Mouse (Mus musculus): ENCODE measurements around the gene Gpx5. TPM values are rescaled to one million over a fixed set of nuclear protein-coding genes. Genes with fewer than 3 reads are reported as not detected.
"Not testable (repeated sequence)": the region's sequence is repeated elsewhere in the genome, so short reads cannot be mapped to it uniquely, and the experiment has no call there.

Gpx5 gene
- polyA plus RNA-seq, 1 experiment from 2014 or later: not detected

GRCm38 (mm10) chr13:21249022-21249421 is 43.5 kb downstream of the Gpx5 start:
- no peak for ATAC-seq (ENCODE audit: insufficient number of reproducible peaks, insufficient read depth, low FRiP score, low TSS enrichment, low read depth)
- H3K4me1 ChIP-seq: peaks cover 3% of the 10 kb centered on the region; the same call in 1 of the 2 replicates
- no peak overlapping the region for H3K4me3 ChIP-seq
- H3K27me3 ChIP-seq: peaks cover 7% of the 10 kb centered on the region
- H3K36me3 ChIP-seq: no peaks in the 10 kb centered on the region
- no peak overlapping the region for H3K27ac ChIP-seq
- 16% methylated on average over 4 of the region's 4 CpGs for WGBS
- no peak overlapping the region for H3K9ac ChIP-seq
- no peak overlapping the region for H3K4me2 ChIP-seq
- no peaks in the 10 kb centered on the region for H3K9me3 ChIP-seq

GRCm38 (mm10) chr13:21246276-21246675 is 46.3 kb downstream of the Gpx5 start:
- no peaks in the 10 kb centered on the region for H3K9me3 ChIP-seq
- no peak overlapping the region for H3K9ac ChIP-seq
- H3K27ac ChIP-seq: no peak overlapping the region
- H3K4me3 ChIP-seq: no peak overlapping the region
- H3K4me1 ChIP-seq: peaks cover 7% of the 10 kb centered on the region; the same call in 1 of the 2 replicates
- peaks cover 26% of the 10 kb centered on the region for H3K27me3 ChIP-seq
- 76% methylated on average over 2 of the region's 2 CpGs for WGBS
- no peak overlapping the region for H3K4me2 ChIP-seq
- no peak for ATAC-seq (ENCODE audit: insufficient number of reproducible peaks, insufficient read depth, low FRiP score, low TSS enrichment, low read depth)
- H3K36me3 ChIP-seq: no peaks in the 10 kb centered on the region

- not testable (repeated sequence) for H3K27ac ChIP-seq; H3K4me1 ChIP-seq; H3K36me3 ChIP-seq; H3K9me3 ChIP-seq; H3K4me2 ChIP-seq; H3K4me3 ChIP-seq; H3K9ac ChIP-seq; ATAC-seq (ENCODE audit: insufficient number of reproducible peaks, insufficient read depth, low FRiP score, low TSS enrichment, low read depth)
- WGBS: 63% methylated on average over 1 of the region's 1 CpGs
- peaks cover 26% of the 10 kb centered on the region for H3K27me3 ChIP-seq
Observed at GRCm38 (mm10) chr13:21244967-21245366, 47.6 kb downstream of the Gpx5 start.

- H3K36me3 ChIP-seq: no peaks in the 10 kb centered on the region
- H3K27ac ChIP-seq: no peak overlapping the region
- ATAC-seq (ENCODE audit: insufficient number of reproducible peaks, insufficient read depth, low FRiP score, low TSS enrichment, low read depth): no peak
- no peak overlapping the region for H3K9ac ChIP-seq
- WGBS: 85% methylated on average over 5 of the region's 5 CpGs
- no peaks in the 10 kb centered on the region for H3K9me3 ChIP-seq
- H3K4me1 ChIP-seq: peaks cover 7% of the 10 kb centered on the region; the same call in 1 of the 2 replicates
- H3K4me3 ChIP-seq: no peak overlapping the region
- no peak overlapping the region for H3K4me2 ChIP-seq
- H3K27me3 ChIP-seq: peaks cover 26% of the 10 kb centered on the region
Observed at GRCm38 (mm10) chr13:21244089-21244488, 48.4 kb downstream of the Gpx5 start.

- Histone ChIP-seq H3K9me3 (no peaks in the 10 kb centered on the region), H3K27ac (no peak overlapping the region), H3K36me3 (no peaks in the 10 kb centered on the region), H3K4me3 (peak overlapping the region; percentile 33), H3K4me1 (peaks cover 7% of the 10 kb centered on the region; the same call in 1 of the 2 replicates), H3K4me2 (peak overlapping the region; percentile 55), H3K27me3 (peaks cover 26% of the 10 kb centered on the region), H3K9ac (peak overlapping the region; percentile 27; the same call in 1 of the 2 replicates)
- no peak for ATAC-seq (ENCODE audit: insufficient number of reproducible peaks, insufficient read depth, low FRiP score, low TSS enrichment, low read depth)
- 17% methylated on average over 13 of the region's 13 CpGs for WGBS
Observed at GRCm38 (mm10) chr13:21243196-21243595, 49.3 kb downstream of the Gpx5 start.

- Histone ChIP-seq H3K9me3 (no peaks in the 10 kb centered on the region), H3K36me3 (no peaks in the 10 kb centered on the region), H3K27ac (no peak overlapping the region), H3K27me3 (peaks cover 26% of the 10 kb centered on the region), H3K4me3 (peak overlapping the region; percentile 33), H3K4me1 (peaks cover 11% of the 10 kb centered on the region; the same call in 1 of the 2 replicates), H3K4me2 (peak overlapping the region; percentile 55), H3K9ac (peak overlapping the region; percentile 27; the same call in 1 of the 2 replicates)
- ATAC-seq (ENCODE audit: insufficient number of reproducible peaks, insufficient read depth, low FRiP score, low TSS enrichment, low read depth): no peak
- WGBS: 4% methylated on average over 16 of the region's 16 CpGs
Observed at GRCm38 (mm10) chr13:21242408-21243125, 50.0 kb downstream of the Gpx5 start.

GRCm38 (mm10) chr13:21240788-21241187 is 51.7 kb downstream of the Gpx5 start:
- no peak for ATAC-seq (ENCODE audit: insufficient number of reproducible peaks, insufficient read depth, low FRiP score, low TSS enrichment, low read depth)
- no peak overlapping the region for H3K27ac ChIP-seq
- 13% methylated on average over 7 of the region's 7 CpGs for WGBS
- no peak overlapping the region for H3K9ac ChIP-seq
- peaks cover 20% of the 10 kb centered on the region for H3K4me1 ChIP-seq
- H3K9me3 ChIP-seq: no peaks in the 10 kb centered on the region
- no peaks in the 10 kb centered on the region for H3K36me3 ChIP-seq
- H3K4me2 ChIP-seq: no peak overlapping the region
- H3K27me3 ChIP-seq: peaks cover 26% of the 10 kb centered on the region
- H3K4me3 ChIP-seq: no peak overlapping the region

GRCm38 (mm10) chr13:21237161-21237560 is 55.4 kb downstream of the Gpx5 start:
- 26% methylated on average over 6 of the region's 6 CpGs for WGBS
- no peak for ATAC-seq (ENCODE audit: insufficient number of reproducible peaks, insufficient read depth, low FRiP score, low TSS enrichment, low read depth)
- Histone ChIP-seq H3K27me3 (0 out of 2 replicates have a peak, but pooled peaks cover under 1% of the 10 kb centered on the region), H3K4me3 (no peak overlapping the region), H3K36me3 (no peaks in the 10 kb centered on the region), H3K9ac (no peak overlapping the region), H3K4me2 (no peak overlapping the region), H3K4me1 (peaks cover 16% of the 10 kb centered on the region), H3K27ac (peak overlapping the region; percentile 53; the same call in 1 of the 2 replicates), H3K9me3 (no peaks in the 10 kb centered on the region)

- Histone ChIP-seq H3K27ac (peak overlapping the region; percentile 53; the same call in 1 of the 2 replicates), H3K4me2 (no peak overlapping the region), H3K4me1 (peaks cover 16% of the 10 kb centered on the region), H3K27me3 (no peaks in the 10 kb centered on the region), H3K9me3 (no peaks in the 10 kb centered on the region), H3K9ac (no peak overlapping the region), H3K36me3 (no peaks in the 10 kb centered on the region), H3K4me3 (no peak overlapping the region)
- WGBS: 38% methylated on average over 2 of the region's 2 CpGs
- no peak for ATAC-seq (ENCODE audit: insufficient number of reproducible peaks, insufficient read depth, low FRiP score, low TSS enrichment, low read depth)
Observed at GRCm38 (mm10) chr13:21236714-21237113, 55.8 kb downstream of the Gpx5 start.

Other genes with a start within 250 kb of the Gpx5 start
- 0.25 TPM in 1 of 2 replicates, not detected in the other for gene Olfr1370, start 217.8 kb downstream of the Gpx5 start, polyA plus RNA-seq (2015; fragmentation: Nextera tagmentation; extraction: Ambion mirVana)
- gene Olfr1369-ps1, start 181.2 kb downstream of the Gpx5 start, polyA plus RNA-seq (2015; fragmentation: Nextera tagmentation; extraction: Ambion mirVana): 0.06 TPM in 1 of 2 replicates, not detected in the other
- not detected in 2 replicates for gene Olfr263, start 163.1 kb downstream of the Gpx5 start, polyA plus RNA-seq (2015; fragmentation: Nextera tagmentation; extraction: Ambion mirVana)
- not detected in 2 replicates for gene Olfr1368, start 146.9 kb downstream of the Gpx5 start, polyA plus RNA-seq (2015; fragmentation: Nextera tagmentation; extraction: Ambion mirVana)
- 129 and 143 TPM in 2 replicates for gene Trim27, start 113.3 kb downstream of the Gpx5 start, polyA plus RNA-seq (2015; fragmentation: Nextera tagmentation; extraction: Ambion mirVana)
- gene Gpx6, start 19.4 kb upstream of the Gpx5 start, polyA plus RNA-seq (2015; fragmentation: Nextera tagmentation; extraction: Ambion mirVana): 0.38 and 0.39 TPM in 2 replicates
- gene Olfr1367, start 54.2 kb upstream of the Gpx5 start, polyA plus RNA-seq (2015; fragmentation: Nextera tagmentation; extraction: Ambion mirVana): not detected in 2 replicates
- 12.8 and 13.6 TPM in 2 replicates for gene Zscan12, start 70.1 kb upstream of the Gpx5 start, polyA plus RNA-seq (2015; fragmentation: Nextera tagmentation; extraction: Ambion mirVana)
- gene Zkscan3, start 110.0 kb upstream of the Gpx5 start, polyA plus RNA-seq (2015; fragmentation: Nextera tagmentation; extraction: Ambion mirVana): 103 and 108 TPM in 2 replicates
- gene Pgbd1, start 148.3 kb upstream of the Gpx5 start, polyA plus RNA-seq (2015; fragmentation: Nextera tagmentation; extraction: Ambion mirVana): 3.2 and 4.6 TPM in 2 replicates
- 36.7 and 40.2 TPM in 2 replicates for gene Zscan26, start 161.0 kb upstream of the Gpx5 start, polyA plus RNA-seq (2015; fragmentation: Nextera tagmentation; extraction: Ambion mirVana)
- 2.8 and 3.5 TPM in 2 replicates for gene Nkapl, start 175.8 kb upstream of the Gpx5 start, polyA plus RNA-seq (2015; fragmentation: Nextera tagmentation; extraction: Ambion mirVana)
- 4.6 and 5.0 TPM in 2 replicates for gene Zkscan4, start 186.2 kb upstream of the Gpx5 start, polyA plus RNA-seq (2015; fragmentation: Nextera tagmentation; extraction: Ambion mirVana)
- gene Gm10065, start 186.7 kb upstream of the Gpx5 start, polyA plus RNA-seq (2015; fragmentation: Nextera tagmentation; extraction: Ambion mirVana): not detected in 2 replicates
- 0.53 and 1.0 TPM in 2 replicates for gene AK157302, start 202.5 kb upstream of the Gpx5 start, polyA plus RNA-seq (2015; fragmentation: Nextera tagmentation; extraction: Ambion mirVana)
- 5.3 and 15.9 TPM in 2 replicates for gene Gm11273, start 208.7 kb upstream of the Gpx5 start, polyA plus RNA-seq (2015; fragmentation: Nextera tagmentation; extraction: Ambion mirVana)
- gene Zkscan8, start 238.4 kb upstream of the Gpx5 start, polyA plus RNA-seq (2015; fragmentation: Nextera tagmentation; extraction: Ambion mirVana): 5.2 and 7.5 TPM in 2 replicates